Mouse (Mus musculus): ENCODE measurements around the gene Gsk3a.
A peak's percentile ranks its signal among the peaks of the same experiment; 100 is the strongest.

Gsk3a gene

DNA sequence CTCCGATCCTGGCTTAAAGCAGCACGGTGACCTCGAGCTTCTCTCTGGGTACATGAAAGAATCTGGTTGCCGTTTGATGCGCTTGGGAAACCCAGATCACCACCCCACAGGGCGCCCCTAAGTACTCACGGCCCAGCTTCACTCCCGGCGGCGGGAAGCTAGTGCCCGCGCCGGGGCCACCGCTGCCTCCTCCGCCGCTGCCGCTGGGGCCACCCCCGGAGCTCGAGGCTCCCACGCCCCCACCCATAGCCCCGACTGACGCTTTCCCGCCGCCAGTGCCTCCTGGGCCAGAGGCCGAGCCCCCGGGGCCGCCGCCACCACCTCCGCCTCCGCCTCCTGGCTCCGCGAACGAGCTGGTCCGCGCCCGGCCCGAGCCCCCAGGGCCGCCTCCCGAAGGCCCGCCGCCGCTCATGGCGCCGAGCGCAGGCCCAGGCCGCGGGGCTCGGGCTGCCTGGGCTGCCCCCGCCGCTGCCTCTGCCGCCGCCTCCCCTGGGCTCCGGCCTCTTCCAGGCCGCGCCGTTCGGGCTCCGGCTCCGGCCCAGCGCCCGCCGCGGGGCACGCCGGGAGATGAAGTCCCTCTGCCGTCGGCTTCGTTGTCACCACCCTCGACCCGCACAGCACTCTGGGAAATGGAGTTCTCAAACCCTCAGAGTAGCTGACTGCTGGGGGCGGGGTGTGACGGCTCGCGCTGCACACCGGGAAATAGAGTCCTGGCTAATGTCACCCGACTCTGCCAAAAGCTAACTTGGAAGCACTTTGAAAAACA lies at the start of gene Gsk3a:
Gsk3a (minus strand) TSS at position 603 of the 766 bp plus-strand sequence.
- peak; percentile 67 for ATAC-seq (ENCODE audit: low TSS enrichment)

DNA sequence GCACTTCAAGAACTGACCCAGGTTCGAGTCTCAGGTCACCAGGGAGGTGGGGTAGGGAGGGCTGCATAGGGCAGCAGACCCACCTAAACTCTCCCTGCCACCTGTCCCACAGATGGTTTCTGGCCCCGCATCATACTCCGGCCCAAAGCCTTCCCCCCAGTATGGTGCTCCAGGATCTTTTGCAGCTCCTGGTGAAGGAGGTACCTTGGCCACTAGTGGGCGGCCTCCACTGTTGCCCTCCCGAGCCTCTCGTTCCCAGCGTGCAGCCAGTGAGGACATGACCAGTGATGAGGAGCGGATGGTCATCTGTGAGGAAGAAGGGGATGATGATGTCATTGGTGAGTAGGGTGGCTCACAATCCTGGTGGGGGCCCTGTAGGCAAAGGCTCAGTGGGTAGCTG lies 49.3 kb upstream of the Gsk3a start:
- ATAC-seq (ENCODE audit: low TSS enrichment) = no peak

DNA sequence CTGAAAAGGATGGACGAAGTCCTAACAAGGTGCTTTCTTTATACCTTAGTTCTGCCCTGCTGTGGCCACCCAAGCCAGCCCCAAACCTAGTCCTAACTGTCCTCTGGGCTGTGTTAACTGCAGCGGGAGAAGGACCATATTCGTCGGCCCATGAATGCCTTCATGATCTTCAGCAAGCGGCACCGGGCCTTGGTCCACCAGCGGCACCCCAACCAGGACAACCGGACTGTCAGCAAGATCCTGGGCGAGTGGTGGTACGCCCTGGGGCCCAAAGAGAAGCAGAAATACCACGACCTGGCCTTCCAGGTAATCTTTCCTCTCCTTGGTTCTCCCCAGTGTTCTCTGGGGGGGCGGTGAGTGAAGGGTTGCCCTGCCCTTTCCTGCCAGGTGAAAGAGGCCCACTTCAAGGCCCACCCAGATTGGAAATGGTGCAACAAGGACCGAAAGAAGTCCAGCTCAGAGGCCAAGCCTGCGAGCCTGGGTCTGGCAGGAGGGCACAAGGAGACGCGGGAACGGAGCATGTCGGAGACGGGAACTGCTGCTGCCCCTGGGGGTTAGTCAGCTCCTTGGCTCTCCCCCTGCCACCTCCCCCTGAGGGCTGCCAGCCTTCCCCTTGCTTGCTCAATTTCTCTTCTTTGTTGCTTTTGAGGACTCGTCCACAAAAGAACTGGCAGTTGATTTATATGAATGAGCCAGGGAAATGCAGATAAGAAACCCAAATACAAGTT lies 48.0 kb upstream of the Gsk3a start:
- no peak for ATAC-seq (ENCODE audit: low TSS enrichment)

DNA sequence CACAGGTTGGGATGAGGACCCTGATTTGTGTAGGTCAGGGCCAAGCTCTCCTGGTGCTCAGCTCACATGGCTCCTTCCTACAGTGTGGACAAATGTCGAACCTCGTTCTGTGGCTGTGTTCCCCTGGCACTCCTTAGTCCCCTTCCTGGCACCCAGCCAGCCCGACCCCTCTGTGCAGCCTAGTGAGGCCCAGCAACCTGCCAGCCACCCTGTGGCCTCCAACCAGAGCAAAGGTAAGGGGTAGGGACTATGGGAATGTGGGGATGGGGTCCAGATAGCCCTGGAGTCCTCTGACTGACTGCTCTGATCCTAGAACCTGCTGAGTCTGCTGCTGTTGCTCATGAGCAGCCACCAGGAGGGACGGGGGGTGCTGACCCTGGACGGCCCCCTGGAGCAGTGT lies 47.1 kb upstream of the Gsk3a start:
- no peak for ATAC-seq (ENCODE audit: low TSS enrichment)

DNA sequence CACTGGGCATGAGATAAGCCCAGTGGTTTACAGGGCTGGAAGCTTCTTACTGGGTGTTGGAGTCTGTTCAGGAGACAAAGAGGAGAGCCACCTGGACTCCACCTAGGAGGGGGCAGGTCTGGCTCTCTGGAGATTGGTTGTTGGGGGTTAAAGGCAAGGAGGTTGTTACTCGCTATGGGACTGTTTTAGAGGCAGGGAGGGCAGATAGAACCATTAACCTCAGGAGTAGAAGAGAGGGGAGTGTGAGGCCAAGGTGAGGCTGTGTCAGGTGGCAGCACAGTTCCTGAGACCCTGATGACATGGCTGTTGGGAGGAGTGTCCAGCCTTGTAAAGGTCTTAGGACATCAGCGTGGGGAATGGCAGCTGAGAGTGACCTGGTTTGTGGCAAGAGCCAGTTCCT lies 46.5 kb upstream of the Gsk3a start:
- ATAC-seq (ENCODE audit: low TSS enrichment) = no peak

DNA sequence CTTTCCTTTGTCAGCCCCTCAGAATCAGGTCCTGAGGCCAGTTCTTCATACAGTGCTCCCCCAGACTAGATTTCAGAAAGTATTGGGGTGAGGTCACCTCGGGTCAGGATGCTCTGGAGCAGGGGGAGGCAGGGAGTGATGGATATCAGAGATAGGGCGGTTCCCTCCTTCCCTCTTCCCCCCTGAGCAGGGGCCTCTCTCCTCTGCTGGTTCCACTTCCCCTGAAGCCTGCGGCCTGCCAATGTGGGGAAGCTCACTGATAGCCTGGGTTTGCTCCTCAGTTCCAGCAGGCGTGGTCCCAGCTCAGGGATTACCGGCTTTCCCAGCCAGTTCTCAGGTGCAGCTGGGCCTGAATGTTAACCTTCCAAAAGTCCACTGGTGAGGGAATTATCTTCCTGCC lies 46.0 kb upstream of the Gsk3a start:
- no peak for ATAC-seq (ENCODE audit: low TSS enrichment)

DNA sequence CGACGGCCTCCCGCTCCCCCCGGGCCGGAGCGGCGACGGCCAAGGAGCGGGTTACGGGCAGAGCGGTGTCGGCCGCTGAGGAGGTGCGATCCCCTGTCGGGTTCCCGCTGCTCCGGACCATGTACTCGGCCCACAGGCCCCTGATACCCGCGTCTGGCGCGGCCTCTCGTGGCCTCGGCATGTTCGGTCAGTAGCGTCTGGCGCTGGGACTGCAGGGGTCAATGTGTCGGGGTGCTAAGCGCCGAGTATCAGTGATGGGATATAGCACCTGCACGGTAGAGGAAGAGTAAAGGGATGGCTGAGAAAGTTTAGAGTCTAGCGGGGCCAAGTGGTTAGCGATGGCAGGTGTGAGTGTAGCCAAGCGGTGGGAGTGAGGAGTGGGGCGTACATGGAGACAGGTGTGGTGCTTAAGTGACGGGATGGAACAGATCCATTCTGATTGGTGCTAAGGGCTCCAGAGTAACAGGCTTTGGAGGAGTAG lies 45.1 kb upstream of the Gsk3a start:
- no peak for ATAC-seq (ENCODE audit: low TSS enrichment)

DNA sequence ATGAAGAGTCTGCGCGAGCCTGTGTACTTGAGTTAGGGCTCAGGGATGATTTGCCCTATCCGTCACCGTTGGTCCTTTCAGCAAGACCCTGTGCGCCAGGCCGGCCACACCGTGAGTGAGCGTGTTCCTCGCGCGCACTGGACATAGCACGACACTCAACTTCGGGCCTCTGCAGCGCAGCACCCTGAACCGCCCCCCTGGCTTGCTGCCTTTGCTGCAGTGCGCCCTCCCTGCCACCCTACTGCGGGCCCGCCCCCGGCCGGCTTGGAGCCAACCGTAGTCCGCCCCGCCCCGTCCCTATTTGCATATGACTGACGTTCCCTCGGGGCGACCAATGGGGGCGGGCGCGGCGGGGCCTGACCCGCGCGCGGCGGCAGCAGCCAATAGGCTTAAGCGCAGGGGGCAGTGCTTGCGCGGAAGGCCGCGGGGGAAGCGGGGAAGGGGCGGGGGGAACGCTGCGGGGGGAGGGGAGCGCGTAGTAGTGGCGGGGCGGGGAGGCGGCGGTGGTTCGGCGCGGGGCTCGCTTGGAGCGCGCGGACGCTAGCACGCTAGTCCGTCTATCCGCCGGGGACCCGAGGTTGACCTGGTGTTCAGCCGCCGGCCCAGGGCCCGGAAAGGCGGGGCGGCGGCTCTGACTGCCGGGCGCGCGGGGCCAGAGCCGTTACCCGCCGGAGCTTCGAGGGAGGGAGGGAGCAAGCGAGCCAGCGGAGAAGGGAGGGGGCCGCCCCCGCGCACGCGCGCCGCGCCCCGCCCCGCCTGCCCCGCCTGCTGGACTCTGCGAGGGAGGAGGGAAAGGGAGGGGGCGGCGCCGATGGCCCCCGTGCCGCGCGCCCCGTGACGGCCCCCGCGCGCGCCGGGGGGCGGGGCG lies 44.3 kb upstream of the Gsk3a start:
- peak; percentile 25 for ATAC-seq (ENCODE audit: low TSS enrichment)

DNA sequence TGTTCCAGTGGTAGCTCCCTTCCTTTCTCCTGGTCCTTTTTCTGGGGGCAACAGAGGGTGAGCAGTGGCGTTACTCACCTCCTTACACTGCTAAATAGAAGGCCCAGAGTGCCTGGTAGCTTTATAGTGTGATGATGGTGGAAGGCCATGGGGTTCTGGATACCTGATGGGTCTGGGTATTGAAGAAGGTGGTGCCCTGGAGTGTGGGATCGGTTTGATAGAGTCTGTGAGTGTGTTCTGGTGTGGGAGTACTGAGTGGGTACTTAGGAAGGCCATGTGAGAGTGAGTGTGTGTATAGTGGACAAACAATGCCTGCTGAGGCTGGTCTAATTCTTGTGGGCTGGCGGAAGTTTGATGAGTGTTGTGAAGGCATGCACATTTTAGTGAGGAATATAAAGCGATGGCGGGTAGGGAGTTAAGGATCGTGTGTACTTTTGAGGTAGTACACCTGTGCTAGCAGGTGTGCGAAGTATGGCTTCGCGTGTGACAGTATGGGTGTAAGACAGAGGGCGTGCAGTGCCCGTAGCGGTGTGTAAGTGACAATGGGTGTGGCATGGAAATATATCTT lies 43.6 kb upstream of the Gsk3a start:
- no peak for ATAC-seq (ENCODE audit: low TSS enrichment)

DNA sequence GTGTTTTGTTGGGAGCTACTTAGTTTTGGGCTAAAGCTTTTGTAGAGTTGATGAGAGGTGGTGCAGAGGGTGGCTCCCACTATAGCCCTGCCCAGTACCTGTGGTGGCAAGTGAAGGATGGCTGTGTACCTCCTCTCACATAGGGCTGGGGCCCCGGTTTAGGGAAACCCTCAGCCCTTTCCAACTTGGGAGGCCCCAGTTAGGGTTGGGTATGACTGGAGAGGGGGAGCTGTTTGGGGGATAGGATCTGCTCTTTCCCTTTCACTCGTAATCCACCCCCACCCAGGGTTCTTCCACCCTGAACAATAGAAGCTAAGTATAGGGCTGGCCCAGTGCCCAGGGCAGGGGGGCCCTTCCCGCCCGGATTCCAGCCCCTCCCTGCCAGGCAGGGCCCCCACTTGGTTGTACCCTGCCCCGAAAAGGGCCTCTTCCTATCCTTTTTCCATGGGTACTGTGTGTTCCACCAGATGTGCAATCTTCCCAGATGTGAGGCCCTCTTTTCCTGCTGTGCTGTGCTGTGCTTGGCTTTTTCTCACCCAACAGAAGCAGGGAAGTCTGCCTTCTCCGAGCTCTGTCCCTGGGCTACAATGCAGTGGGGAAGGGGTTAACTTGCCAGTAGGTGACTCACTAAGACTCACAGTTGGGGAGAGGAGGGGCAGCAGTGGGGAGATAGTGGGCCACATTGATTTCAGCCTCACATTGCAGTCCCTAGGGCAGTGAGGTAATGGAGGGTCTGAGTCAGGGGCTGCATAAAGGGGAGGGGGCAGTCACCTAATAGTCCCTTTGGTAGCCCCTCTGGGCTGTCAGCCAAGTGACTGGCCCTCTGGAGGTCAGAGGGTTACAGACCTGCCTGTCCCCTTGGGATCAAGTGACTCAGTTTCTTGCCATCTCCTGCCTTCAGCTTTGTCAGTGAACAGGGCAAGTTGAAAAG lies 42.5 kb upstream of the Gsk3a start:
- ATAC-seq (ENCODE audit: low TSS enrichment) = no peak

DNA sequence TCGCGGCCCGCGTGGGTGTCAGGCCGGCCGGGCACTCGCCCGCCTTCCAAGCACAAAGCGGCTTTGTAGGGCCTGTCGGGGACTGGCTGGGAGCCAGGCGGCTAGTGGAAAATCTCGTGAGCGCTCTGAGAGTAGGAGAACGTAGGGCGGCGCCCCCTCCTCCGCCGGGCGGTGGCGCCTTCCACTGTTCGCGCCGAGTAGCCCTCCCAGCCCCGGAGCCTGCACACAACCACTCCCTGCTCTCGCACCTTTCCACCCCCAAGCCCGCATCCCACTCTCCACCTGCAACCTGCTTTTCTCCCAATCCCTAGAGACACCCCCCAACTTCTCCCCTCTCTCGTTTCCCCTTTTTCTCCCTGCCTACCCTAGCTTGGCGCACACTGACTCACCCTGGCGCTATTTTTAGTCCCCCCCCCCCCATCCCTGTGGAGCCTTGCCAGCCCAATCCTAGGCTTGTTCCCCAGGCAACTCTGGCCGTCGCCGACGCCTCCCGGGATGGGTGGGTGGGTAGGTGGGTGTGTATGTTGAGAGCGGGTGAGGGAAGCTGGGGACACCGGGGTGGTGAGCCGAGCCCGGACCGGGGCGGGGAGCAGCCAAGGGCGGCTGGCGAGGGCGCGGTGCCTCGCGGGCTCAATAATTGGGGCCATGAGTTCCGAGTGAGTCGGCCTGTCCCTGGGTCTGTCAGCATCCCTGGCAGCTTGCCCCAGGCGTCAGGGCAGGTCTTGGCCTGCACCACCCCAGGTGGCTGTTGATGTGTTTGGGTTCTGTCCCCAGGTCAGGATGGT lies 41.6 kb upstream of the Gsk3a start:
- peak; percentile 21 for ATAC-seq (ENCODE audit: low TSS enrichment)

DNA sequence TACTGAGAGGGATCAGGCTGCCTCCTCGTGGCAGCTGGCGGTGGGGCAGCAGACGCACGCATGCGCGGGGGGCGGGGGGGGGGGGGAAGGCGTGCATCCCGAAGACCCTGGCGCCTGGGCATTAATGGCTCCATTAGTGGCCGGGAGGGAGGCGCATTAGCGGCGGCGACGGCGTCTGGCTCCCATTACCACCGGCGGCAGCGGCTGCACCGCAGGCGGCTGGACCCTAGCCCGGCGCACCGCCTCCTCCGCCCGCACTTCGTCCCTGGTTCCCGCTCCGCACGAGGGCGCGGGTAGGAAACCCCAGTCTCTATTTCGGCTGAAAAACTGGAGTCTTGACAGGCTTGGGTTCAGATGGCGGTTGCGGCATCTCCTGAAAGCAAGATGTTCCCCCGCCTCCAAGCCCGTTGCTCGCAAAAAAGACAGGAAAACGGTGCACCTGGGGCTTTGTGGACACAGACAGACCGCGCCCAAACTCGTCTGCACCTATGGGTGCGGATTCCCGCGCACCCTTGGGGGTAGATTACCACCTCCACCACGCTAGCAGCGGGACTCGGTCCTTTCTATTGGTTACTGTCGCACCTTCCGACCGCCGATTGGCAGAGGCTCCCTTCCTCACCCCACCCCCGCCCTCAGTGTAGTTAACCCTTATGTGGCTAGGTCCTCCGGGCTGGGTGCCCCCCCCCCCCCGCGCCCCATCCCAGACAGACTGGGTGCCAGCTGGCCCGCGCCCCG lies 40.9 kb upstream of the Gsk3a start:
- ATAC-seq (ENCODE audit: low TSS enrichment) = peak; percentile 11

DNA sequence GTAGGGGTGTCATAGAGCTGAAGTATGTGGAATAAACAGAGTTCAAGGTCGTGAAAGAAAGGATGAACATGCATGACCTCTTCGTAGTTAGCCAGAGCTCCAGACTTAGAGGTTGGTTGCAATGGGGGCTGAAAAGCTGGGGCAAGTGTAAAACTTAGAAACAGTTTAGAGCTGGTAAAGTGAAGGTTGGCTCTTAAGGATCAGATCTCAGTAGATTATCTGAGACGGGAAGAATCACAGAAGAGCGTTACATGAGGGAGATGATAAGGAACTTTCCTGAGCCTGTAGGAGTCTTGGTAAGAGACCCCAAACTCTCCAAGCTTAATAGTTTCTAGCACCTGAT lies 40.3 kb upstream of the Gsk3a start:
- ATAC-seq (ENCODE audit: low TSS enrichment) = no peak

DNA sequence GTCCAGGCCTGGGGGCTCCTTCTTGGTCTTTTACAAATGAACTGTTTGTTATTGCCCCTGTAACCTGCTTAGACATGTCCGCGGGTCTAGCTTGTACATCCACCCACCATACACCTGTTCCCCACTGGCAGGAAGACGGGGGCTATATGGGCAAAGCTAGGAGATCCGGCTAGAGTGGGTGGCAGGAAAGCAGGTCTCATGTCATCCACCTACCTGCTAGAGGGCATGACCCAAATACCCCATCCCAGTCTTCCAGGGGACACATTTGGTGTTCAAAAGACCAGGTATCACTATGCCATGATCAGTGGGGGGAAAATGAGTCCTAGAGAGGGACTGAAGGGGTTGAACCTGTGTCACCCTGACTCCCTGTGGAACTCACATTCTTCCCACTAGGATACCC lies 39.8 kb upstream of the Gsk3a start:
- no peak for ATAC-seq (ENCODE audit: low TSS enrichment)

DNA sequence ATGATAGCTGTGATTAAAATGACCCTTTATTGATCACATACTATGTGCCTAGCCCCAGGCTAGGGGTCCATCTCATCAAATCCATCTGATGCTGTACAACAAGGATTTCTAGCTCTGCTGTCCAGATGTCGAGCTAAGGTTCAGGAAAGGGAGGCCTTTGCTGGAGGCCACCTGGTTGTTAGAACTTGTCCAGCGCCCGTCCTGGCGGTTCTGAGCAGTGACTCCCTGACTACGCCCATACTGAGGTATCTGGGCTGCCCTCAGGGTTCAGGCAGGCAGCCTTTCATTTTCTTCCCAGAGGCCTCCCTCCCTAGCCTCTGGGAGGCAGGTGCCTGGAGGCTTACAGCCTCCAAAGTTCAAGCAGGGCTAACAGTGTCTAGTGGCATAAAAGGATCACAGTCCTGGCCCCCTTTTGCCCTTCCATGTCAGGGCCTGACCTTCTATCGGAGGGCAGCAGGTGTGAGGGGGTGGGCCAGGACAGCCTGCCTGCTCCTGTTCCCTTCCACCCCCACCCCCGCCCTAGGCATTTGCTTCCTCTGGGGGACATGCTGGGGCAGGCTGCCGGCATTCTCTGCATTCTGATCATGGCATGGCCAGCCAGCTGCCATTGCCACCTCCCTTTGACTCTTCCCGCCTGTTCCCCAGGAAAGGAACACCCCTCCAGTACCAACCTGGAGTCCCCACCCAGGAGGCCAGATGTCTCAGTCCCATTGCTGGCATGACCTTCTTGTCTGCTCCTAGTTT lies 38.1 kb upstream of the Gsk3a start:
- ATAC-seq (ENCODE audit: low TSS enrichment) = no peak

DNA sequence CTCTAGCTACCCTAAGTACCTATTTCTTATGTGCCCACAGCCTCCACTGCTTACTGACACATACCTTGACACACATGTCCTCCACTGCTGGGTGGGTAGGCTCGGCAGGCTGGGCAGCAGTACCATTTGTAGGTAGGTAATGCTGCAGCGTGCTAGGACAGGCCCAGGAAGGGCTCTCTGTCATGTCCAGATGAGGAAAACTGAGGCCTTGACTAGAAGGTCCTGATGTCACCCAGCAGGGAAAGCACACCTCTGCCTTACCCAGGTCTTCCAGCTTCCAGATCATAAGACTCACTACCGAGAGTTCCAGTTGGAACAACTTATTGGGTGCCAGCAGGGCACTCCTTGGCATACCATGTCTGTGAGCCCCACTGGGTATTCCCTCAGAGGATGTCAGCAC lies 37.3 kb upstream of the Gsk3a start:
- no peak for ATAC-seq (ENCODE audit: low TSS enrichment)

DNA sequence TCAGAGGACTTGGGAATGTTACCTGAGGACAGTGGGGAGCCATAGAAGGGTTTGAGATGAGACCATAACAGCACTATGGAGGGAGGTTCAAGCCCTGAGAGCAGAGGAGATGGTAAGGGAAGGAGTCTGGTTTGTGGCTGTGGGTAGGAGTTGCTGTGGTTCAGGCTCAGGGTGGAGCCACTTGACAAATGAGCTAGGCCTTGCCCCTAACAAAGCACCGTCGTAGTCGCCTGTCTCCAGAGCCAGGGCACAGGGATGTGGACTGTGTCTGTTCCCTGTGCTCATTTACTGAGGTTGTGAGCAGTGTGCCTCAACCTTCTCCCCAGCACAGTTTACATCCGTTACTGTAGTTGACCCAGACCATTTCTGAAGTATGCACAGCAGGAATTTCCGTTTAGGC lies 36.9 kb upstream of the Gsk3a start:
- ATAC-seq (ENCODE audit: low TSS enrichment) = no peak
